ENCODE assay signal across 17 mouse cellular contexts in the genomic region with DNA sequence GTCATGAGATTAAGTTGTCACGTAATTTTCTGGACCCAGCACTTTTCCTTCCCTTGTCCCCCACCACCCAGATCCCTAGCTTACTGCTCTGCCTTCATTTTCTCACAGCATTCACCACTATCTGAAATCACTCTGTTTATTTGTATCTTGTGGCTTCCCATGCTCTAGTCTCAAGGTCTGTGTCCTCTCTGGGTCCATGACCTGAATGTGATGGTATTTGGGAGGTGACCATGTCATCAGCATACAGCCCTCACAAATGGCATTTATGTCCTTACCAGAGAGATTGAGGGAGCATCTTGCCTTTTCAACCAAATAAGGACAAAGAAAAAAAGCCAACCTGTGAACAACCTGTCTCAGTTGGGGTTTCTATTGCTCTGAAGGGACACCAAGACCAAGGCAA. TPM values are rescaled to one million over a fixed set of nuclear protein-coding genes. Genes with fewer than 3 reads are reported as not detected.
DNase-seq lines count a peak whose midpoint lies in the region; TF ChIP-seq lines count a peak whose summit lies in the region.
"Had no signal": no experiment of that assay in that cellular context is flagged by ENCODE, and none has a peak within 500 bp of the region (broad histone marks: within the 10 kb centered on the region; RNA-seq: fewer than 3 reads in every experiment).

No protein-coding gene starts in this region.

- no peaks in the 10 kb centered on the region for H3K36me3 ChIP-seq in liver, adult 2 months (ENCODE audit: control insufficient read depth, insufficient read depth, low read length)
- H3K36me3 ChIP-seq: G1E had no signal

- intact Hi-C loops in heart, postnatal 14 days (cut with DNase I), result loop anchor here (10.0 kb wide), 1 partner anchor 249 kb away; the partner anchor contains the start of gene Cnn3

- TF ChIP-seq CTCF in liver, adult 2 months (IDR thresholded peaks at IDR 0.05; ENCODE audit: low read depth, low read length), result no peak

- H3K27me3 ChIP-seq in liver, adult 2 months (ENCODE audit: control insufficient read depth, insufficient read depth, low read length), result no peaks in the 10 kb centered on the region
- H3K27me3 ChIP-seq: CH12.LX, Patski had no signal

- H3K4me3 ChIP-seq in liver, adult 2 months (ENCODE audit: insufficient read depth, low read depth, low read length), result no peak overlapping the region

- peaks cover 16% of the 10 kb centered on the region for H3K4me1 ChIP-seq in liver, adult 2 months (ENCODE audit: control insufficient read depth, insufficient read depth, low read length)

- H3K79me2 ChIP-seq in liver, adult 2 months (ENCODE audit: control insufficient read depth, insufficient read depth, low read length), result no peaks in the 10 kb centered on the region

- WGBS in liver, adult 2 months, result 91% methylated on average over 1 of the region's 1 CpGs

- peak; percentile 55 for DNase-seq in heart, adult 11 months
- no peak for DNase-seq in heart, postnatal 14 days
- DNase-seq in liver, adult 2 months (ENCODE audit: extremely low read depth, low read depth, low spot score), result peak; percentile 60
- DNase-seq in liver, result no peak
- DNase-seq: adrenal gland, adult 2 months; adrenal gland, adult 8-10 months; adrenal gland, postnatal 10 days; adrenal gland, postnatal 14 days; adrenal gland, postnatal 25 days; adrenal gland, postnatal 36 days; B cell, adult 2 months; cerebellum, adult 11 months; cerebellum, adult 11-12 months; cerebellum, adult 18-20 months had no signal

- no peak overlapping the region for H3K9ac ChIP-seq in liver, adult 2 months (ENCODE audit: low read depth, low read length)

- H3K27ac ChIP-seq in liver, adult 2 months (replicated peaks; ENCODE audit: insufficient read depth, low read depth, low read length), result no peak overlapping the region

- no peak for TF ChIP-seq POLR2A in liver, adult 2 months (IDR thresholded peaks at IDR 0.05; ENCODE audit: extremely low read depth, insufficient read depth, low read length)

RNA-seq across cellular contexts. Expression of gene Rwdd3, which starts 4.5 kb away (rescaled TPM):
- total RNA-seq in heart, postnatal 14 days (2021), result 1 to 10 TPM; 1.3 to 1.9 TPM
- total RNA-seq in liver, adult 2 months (2014; rRNA removed), result 10.5 and 12.9 TPM in 2 replicates
- 2.5 and 3.5 TPM in 2 replicates for polyA plus RNA-seq in liver, adult 2 months (2012; rRNA removed)

Comparison
In these comparisons a context has a peak if more than half of its experiments do, and no peak if none do; other contexts are left out.
1. DNase-seq: peak in heart, adult 11 months (single experiment) and liver, adult 2 months (single experiment); none in heart, postnatal 14 days (0 of 2) and liver (single experiment).